Comparison of ENCODE assay signal across 24 mouse cellular contexts in the genomic region with DNA sequence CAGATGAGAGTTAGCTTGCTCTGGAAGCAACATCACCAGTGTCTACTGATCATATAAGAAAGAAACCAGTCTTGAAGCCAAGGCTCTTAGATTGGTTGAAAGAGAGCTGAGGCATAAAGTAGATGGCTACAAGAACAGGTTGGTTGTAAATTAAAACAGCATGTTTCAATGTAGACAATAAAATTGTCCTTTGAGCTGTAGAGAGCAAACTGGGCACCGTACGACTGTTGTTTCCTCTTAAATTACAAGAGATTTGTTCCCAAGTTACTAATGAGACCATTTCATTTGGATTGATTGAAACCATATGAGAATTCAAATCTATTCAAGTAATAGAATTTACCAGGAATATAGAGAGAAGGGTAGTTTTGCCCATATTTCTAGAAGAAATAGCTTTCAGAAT.
DNase-seq lines count a peak whose midpoint lies in the region; ATAC-seq lines count a peak whose summit lies in the region.
"Had no signal": no experiment of that assay in that cellular context is flagged by ENCODE, and none has a peak within 500 bp of the region (broad histone marks: within the 10 kb centered on the region; RNA-seq: fewer than 3 reads in every experiment).

No protein-coding gene starts in this region.

- DNase-seq in embryonic facial prominence, embryonic 11.5 days (ENCODE audit: low spot score), result peak; percentile 40
- DNase-seq in embryonic facial prominence, embryonic 10.5 days (ENCODE audit: low spot score), result no peak
- DNase-seq in forelimb bud, embryonic 11.5 days (ENCODE audit: low read depth, low spot score), result peak; percentile 51
- DNase-seq in kidney, postnatal 25 days, result no peak
- no peak for DNase-seq in testis, postnatal 14 days (ENCODE audit: low spot score)
- DNase-seq: adrenal gland, adult 8-10 months; adrenal gland, postnatal 14 days; adrenal gland, postnatal 36 days; B cell, adult 2 months; cerebellum, adult 11-12 months; cerebellum, adult 2 months; cerebellum, adult 9-10 months; cerebellum, postnatal 10 days; cerebellum, postnatal 25 days; forebrain, postnatal 0 days had no signal

- H3K27me3 ChIP-seq in embryonic facial prominence, embryonic 11.5 days (ENCODE audit: control insufficient read depth, insufficient read depth, low read length), result no peaks in the 10 kb centered on the region
- no peaks in the 10 kb centered on the region for H3K27me3 ChIP-seq in embryonic facial prominence, embryonic 10.5 days (replicated peaks; ENCODE audit: low read depth, poor library complexity, severe bottlenecking)
- H3K27me3 ChIP-seq in limb, embryonic 13.5 days, result no peaks in the 10 kb centered on the region
- H3K27me3 ChIP-seq: CH12.LX; embryonic facial prominence, embryonic 12.5 days; forebrain, embryonic 13.5 days; forebrain, embryonic 15.5 days; Patski had no signal

- no peak overlapping the region for H3K4me3 ChIP-seq in embryonic facial prominence, embryonic 11.5 days (ENCODE audit: low read depth, low read length)
- H3K4me3 ChIP-seq in embryonic facial prominence, embryonic 10.5 days, result no peak overlapping the region
- no peak overlapping the region for H3K4me3 ChIP-seq in limb, embryonic 13.5 days
- H3K4me3 ChIP-seq: embryonic facial prominence, embryonic 12.5 days; forebrain, embryonic 13.5 days; forebrain, embryonic 15.5 days had no signal

- no peak overlapping the region for H3K27ac ChIP-seq in embryonic facial prominence, embryonic 11.5 days (replicated peaks; ENCODE audit: low read depth, low read length)
- H3K27ac ChIP-seq in embryonic facial prominence, embryonic 10.5 days (replicated peaks), result no peak overlapping the region
- no peak overlapping the region for H3K27ac ChIP-seq in limb, embryonic 13.5 days
- H3K27ac ChIP-seq: embryonic facial prominence, embryonic 12.5 days; forebrain, embryonic 13.5 days; forebrain, embryonic 15.5 days had no signal

- no peaks in the 10 kb centered on the region for H3K9me3 ChIP-seq in embryonic facial prominence, embryonic 11.5 days (replicated peaks; ENCODE audit: control insufficient read depth, low read length)
- H3K9me3 ChIP-seq in embryonic facial prominence, embryonic 10.5 days, result no peaks in the 10 kb centered on the region
- no peaks in the 10 kb centered on the region for H3K9me3 ChIP-seq in limb, embryonic 13.5 days
- H3K9me3 ChIP-seq: embryonic facial prominence, embryonic 12.5 days; forebrain, embryonic 13.5 days; forebrain, embryonic 15.5 days had no signal

- H3K9ac ChIP-seq in embryonic facial prominence, embryonic 11.5 days (replicated peaks; ENCODE audit: low read length), result no peak overlapping the region
- no peak overlapping the region for H3K9ac ChIP-seq in limb, embryonic 13.5 days
- H3K9ac ChIP-seq: embryonic facial prominence, embryonic 12.5 days; forebrain, embryonic 13.5 days; forebrain, embryonic 15.5 days; forebrain, postnatal 0 days had no signal

- H3K4me2 ChIP-seq in embryonic facial prominence, embryonic 11.5 days (ENCODE audit: low read depth, low read length), result no peak overlapping the region
- H3K4me2 ChIP-seq in limb, embryonic 13.5 days (replicated peaks), result no peak overlapping the region
- H3K4me2 ChIP-seq: embryonic facial prominence, embryonic 12.5 days; forebrain, embryonic 13.5 days; forebrain, embryonic 15.5 days had no signal

- 36% methylated on average over 2 of the region's 2 CpGs for WGBS in embryonic facial prominence, embryonic 11.5 days
- 51% methylated on average over 2 of the region's 2 CpGs for WGBS in embryonic facial prominence, embryonic 10.5 days
- 23% methylated on average over 2 of the region's 2 CpGs for WGBS in limb, embryonic 13.5 days

- no peak for ATAC-seq in embryonic facial prominence, embryonic 11.5 days (replicated peaks; ENCODE audit: insufficient number of reproducible peaks, low FRiP score, low TSS enrichment, low read depth)
- peak; percentile 44; the same call in 1 of the 2 replicates for ATAC-seq in limb, embryonic 13.5 days (ENCODE audit: low FRiP score, low read depth)
- ATAC-seq: activated CD4-positive, CD25-positive, alpha-beta regulatory T cell, adult 4 months; CD4-positive, CD25-positive, alpha-beta regulatory T cell, adult 4 months; forebrain, embryonic 13.5 days; forebrain, embryonic 15.5 days; forebrain, postnatal 0 days; Patski had no signal

- no peaks in the 10 kb centered on the region for H3K4me1 ChIP-seq in embryonic facial prominence, embryonic 11.5 days (ENCODE audit: control insufficient read depth, insufficient read depth, low read length)
- 0 out of 2 replicates have a peak, but pooled peaks cover 4% of the 10 kb centered on the region for H3K4me1 ChIP-seq in embryonic facial prominence, embryonic 10.5 days
- H3K4me1 ChIP-seq in limb, embryonic 13.5 days, result peaks cover 6% of the 10 kb centered on the region; the same call in 1 of the 2 replicates
- H3K4me1 ChIP-seq: embryonic facial prominence, embryonic 12.5 days; forebrain, embryonic 13.5 days; forebrain, embryonic 15.5 days had no signal

- no peaks in the 10 kb centered on the region for H3K36me3 ChIP-seq in embryonic facial prominence, embryonic 11.5 days (replicated peaks; ENCODE audit: control insufficient read depth, insufficient read depth, low read depth, low read length)
- H3K36me3 ChIP-seq in embryonic facial prominence, embryonic 10.5 days (replicated peaks), result no peaks in the 10 kb centered on the region
- no peaks in the 10 kb centered on the region for H3K36me3 ChIP-seq in limb, embryonic 13.5 days
- H3K36me3 ChIP-seq: embryonic facial prominence, embryonic 12.5 days; forebrain, embryonic 15.5 days; G1E had no signal

Comparison
In these comparisons a context has a peak if more than half of its experiments do, and no peak if none do; other contexts are left out.
1. DNase-seq: peak in embryonic facial prominence, embryonic 11.5 days (single experiment) and forelimb bud, embryonic 11.5 days (single experiment); none in embryonic facial prominence, embryonic 10.5 days (single experiment), kidney, postnatal 25 days (0 of 2) and testis, postnatal 14 days (single experiment).